Mouse (Mus musculus) lung, embryonic 16.5 days (tissue): ENCODE data around the gene Ly6g6c. TPM values are rescaled to one million over a fixed set of nuclear protein-coding genes. Genes with fewer than 3 reads are reported as not detected.

Experiments
- ATAC-seq: fragments of 200-750 bp; cut with Nextera tagmentation; 2 replicates; pipeline ENCODE4 v1.8.0; 2017; ENCODE audit warnings: low read depth, mild to moderate bottlenecking, moderate library complexity
- H3K27ac ChIP-seq: fragments of 300-500 bp; sonication (generic); 2 replicates; pipeline ENCODE4 v1.5.1; 2014; ENCODE audit warnings: mild to moderate bottlenecking, control low read depth, low read length
- H3K27me3 ChIP-seq: fragments of 300-500 bp; sonication (generic); 2 replicates; pipeline ENCODE4 v1.6.1; 2014; ENCODE audit warnings: low read depth, low read length, mixed read lengths; ENCODE audit not compliant: control insufficient read depth, insufficient read depth
- H3K36me3 ChIP-seq: fragments of 300-500 bp; sonication (generic); 2 replicates; pipeline ENCODE4 v1.6.1; 2014; ENCODE audit warnings: low read length; ENCODE audit not compliant: control insufficient read depth, insufficient read depth
- H3K4me1 ChIP-seq: fragments of 300-500 bp; sonication (generic); replicated peaks from 2 replicates; pipeline ENCODE4 v1.6.1; 2014; ENCODE audit warnings: low read length, mixed read lengths; ENCODE audit not compliant: control insufficient read depth, insufficient read depth
- H3K4me2 ChIP-seq: fragments of 300-500 bp; sonication (generic); 2 replicates; pipeline ENCODE4 v1.6.1; 2014; ENCODE audit warnings: low read depth, low read length, control low read depth
- H3K4me3 ChIP-seq: fragments of 300-500 bp; sonication (generic); 2 replicates; pipeline ENCODE4 v1.5.1; 2014; ENCODE audit warnings: mild to moderate bottlenecking, low read length, control low read depth
- H3K9ac ChIP-seq: fragments of 300-500 bp; sonication (generic); 2 replicates; pipeline ENCODE4 v1.6.1; 2014; ENCODE audit warnings: low read length, control low read depth
- H3K9me3 ChIP-seq: fragments of 300-500 bp; sonication (generic); 2 replicates; pipeline ENCODE4 v1.6.1; 2016; ENCODE audit warnings: low read length; ENCODE audit not compliant: control insufficient read depth
- WGBS: fragments of 180-500 bp; shearing (Covaris S2); extraction: QIAGEN DNeasy Blood & Tissue Kit; methylation state at CpG from one replicate; pipeline ENCODE4 v1.1.7; 2014; 5-methylcytosine and 5-hydroxymethylcytosine counted together
- polyA plus RNA-seq: library from polyadenylated mRNA; unstranded; fragments of >200 nt; fragmentation: Nextera tagmentation; extraction: Ambion mirVana; gene quantifications from 2 replicates; pipeline ENCODE4 v1.2.1, GENCODE M21; 2015

The Ly6g6c gene
- 0.53 and 0.97 TPM in 2 replicates for polyA plus RNA-seq

DNA sequence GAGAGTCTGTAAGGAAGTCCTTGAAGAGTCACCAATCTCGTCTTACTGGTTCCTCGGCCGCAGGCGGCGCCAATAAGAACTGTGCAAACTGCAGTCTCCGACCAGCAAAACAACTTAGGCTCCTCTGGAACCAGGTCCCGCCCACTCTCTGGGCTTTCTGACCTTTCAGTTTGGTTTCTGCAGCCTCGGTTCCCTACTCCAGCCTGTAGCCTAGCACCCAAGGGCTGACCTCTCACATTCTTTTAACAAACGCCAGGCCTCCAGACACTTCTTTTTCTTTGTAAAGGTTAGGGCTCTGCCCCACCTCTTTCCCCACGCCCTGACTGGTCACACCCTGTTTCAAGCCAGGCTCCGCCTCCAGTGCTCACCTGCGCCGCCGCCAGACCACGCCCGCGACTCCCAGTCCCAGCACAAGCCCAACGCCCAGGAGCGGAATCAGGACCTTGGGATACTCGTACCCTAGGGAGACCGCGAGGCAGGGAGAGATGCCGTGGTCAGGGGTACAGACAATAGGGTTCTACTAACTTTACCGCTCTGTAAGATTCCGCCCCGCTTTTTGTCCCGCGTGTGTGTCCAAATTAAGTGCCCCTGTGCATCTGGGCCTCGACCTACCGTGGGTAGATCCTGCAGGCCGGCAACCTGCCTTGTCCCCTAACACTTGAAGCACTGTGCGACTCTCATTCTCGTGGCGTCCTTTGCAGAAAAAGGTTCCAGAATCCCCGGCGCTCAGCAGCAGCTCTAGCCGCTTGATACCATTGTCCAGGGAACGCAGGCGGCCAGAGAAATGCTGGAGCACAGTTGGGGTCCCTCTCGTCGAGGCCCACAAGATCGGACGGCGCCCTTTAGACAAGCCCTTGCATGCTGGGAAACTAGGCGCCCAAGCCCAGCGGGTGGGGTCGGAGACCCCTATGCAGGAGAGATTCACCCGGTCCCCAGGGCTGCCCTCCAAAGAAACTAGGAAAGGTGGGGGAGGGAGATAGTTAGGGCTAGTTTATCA, at the start of gene Ly6g6c:
Ly6g6c (plus strand) TSS at position 438 of the 997 bp plus-strand sequence.
- Histone ChIP-seq H3K4me3 (peak within 1 kb of the TSS; percentile 43), H3K4me1 (peaks cover 31% of the 10 kb centered on the region), H3K36me3 (peaks cover 22% of the 10 kb centered on the region), H3K9ac (peak within 1 kb of the TSS; percentile 61), H3K27me3 (no peaks in the 10 kb centered on the region), H3K27ac (peak within 1 kb of the TSS; percentile 94), H3K9me3 (no peaks in the 10 kb centered on the region), H3K4me2 (peak within 1 kb of the TSS; percentile 70)
- ATAC-seq, result peak; percentile 88
- 2% methylated on average over 48 of the region's 48 CpGs for WGBS

DNA sequence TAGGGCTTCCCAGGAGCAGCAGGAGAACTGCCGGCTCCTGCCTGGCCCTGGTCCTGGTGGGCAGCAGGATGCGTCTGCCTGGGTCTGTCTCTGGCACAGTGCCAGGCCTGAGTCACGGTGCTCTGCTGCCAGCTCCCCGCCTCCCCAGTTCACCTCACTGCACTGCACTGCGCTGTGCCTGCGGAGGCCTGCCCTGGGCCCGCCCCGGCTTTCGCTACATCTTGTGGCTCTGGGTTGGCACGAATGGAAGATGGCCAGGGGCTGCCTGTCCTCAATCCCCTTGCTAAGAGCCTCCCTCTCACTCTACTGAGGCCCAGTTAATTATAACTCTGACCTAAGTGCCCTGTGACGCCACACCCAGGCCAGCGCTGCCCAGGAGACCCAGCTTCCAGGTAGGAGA, 48.8 kb upstream of the Ly6g6c start, which contains the start of gene Vwa7:
Vwa7 (plus strand) TSS at position 204 of the 400 bp plus-strand sequence.
- Histone ChIP-seq H3K4me2 (no peak within 1 kb of the TSS), H3K9me3 (no peaks in the 10 kb centered on the region), H3K27me3 (no peaks in the 10 kb centered on the region), H3K4me3 (no peak within 1 kb of the TSS), H3K36me3 (peaks cover 45% of the 10 kb centered on the region), H3K9ac (no peak within 1 kb of the TSS), H3K27ac (no peak within 1 kb of the TSS), H3K4me1 (no peaks in the 10 kb centered on the region; the same call in 1 of the 2 replicates)
- 60% methylated on average over 12 of the region's 12 CpGs for WGBS
- ATAC-seq, result peak; percentile 16; the same call in 1 of the 2 replicates

DNA sequence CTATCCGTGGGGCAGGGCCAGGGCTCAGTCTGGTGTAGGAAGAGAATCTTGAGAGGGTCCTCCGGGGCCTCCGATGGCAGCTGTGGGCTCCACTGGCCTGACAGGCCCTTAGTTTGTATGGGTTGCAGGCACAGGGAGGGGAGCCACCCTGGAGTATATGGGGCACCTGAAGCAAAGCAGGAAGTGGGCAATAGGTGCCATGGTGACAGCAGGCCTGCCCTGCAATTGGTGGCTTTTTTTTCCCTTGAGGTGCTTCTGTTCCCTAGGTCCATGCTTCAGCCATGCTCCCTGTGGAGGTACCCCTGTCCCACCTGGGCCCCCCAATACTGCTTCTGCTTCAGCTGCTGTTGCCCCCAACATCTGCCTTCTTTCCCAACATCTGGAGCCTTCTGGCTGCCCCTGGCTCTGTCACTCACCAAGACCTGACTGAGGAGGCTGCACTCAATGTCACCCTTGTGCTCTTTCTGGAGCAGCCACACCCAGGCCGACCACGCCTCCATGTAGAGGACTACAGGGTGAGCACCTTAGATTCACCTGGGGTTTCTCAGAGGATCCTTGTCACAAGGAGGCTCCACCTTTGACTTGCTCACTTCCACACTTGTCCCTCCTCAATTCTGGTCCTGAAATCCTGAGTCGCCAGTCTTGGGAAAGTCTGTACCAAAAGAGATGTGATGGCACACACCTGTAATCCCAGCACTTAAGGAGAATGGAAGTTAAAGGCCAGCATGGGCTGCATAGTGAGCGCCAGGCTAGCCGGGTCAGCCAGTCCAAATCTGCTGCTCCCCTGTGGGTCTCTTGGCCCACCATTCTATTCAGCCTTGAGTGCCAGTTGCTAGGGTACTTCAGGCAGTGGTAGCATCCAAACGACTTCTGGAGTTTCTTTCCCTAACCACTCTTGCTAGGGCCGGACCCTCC, 48.1 kb upstream of the Ly6g6c start:
- Histone ChIP-seq H3K27me3 (no peaks in the 10 kb centered on the region), H3K4me2 (no peak overlapping the region), H3K9ac (no peak overlapping the region), H3K27ac (no peak overlapping the region), H3K4me3 (no peak overlapping the region), H3K36me3 (peaks cover 38% of the 10 kb centered on the region), H3K4me1 (no peaks in the 10 kb centered on the region; the same call in 1 of the 2 replicates), H3K9me3 (no peaks in the 10 kb centered on the region)
- WGBS, result 70% methylated on average over 10 of the region's 10 CpGs
- ATAC-seq, result no peak

DNA sequence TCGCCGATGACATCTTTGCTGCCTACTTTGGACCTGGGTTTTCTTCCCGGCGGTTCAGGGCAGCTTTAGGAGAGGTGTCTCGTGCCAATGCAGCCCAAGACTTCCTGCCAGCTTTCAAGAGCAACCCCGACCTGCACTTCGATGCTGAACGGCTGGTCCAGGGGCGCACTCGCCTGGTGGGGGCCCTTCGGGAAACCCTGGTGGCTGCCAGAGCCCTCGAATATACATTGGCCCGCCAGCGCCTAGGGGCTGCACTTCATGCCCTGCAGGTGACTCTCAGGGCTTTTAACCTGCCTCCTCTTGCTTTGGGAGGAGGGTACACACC, 47.5 kb upstream of the Ly6g6c start:
- Histone ChIP-seq H3K36me3 (peaks cover 32% of the 10 kb centered on the region), H3K27me3 (no peaks in the 10 kb centered on the region), H3K4me3 (no peak overlapping the region), H3K4me1 (no peaks in the 10 kb centered on the region; the same call in 1 of the 2 replicates), H3K27ac (no peak overlapping the region), H3K4me2 (no peak overlapping the region), H3K9me3 (no peaks in the 10 kb centered on the region), H3K9ac (no peak overlapping the region)
- 59% methylated on average over 14 of the region's 14 CpGs for WGBS
- no peak for ATAC-seq

DNA sequence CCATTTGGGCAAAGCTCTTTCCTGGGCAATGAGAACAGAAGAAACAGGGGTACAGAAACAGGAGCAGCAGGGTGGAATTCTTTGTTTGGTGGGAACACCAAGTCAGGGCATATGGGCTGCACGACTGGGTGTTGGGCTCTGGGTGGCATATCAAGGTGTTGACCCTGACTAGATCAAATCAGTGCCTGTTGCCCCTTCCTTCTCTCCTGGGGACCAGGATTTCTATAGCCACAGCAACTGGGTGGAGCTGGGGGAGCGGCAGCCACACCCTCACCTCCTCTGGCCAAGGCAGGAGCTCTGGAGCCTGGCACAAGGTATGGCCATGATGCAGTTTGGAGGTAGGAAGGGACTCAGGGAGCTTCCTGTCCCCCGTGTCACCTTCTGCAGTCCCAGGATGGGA, 47.0 kb upstream of the Ly6g6c start:
- Histone ChIP-seq H3K27ac (no peak overlapping the region), H3K9me3 (no peaks in the 10 kb centered on the region), H3K4me1 (no peaks in the 10 kb centered on the region; the same call in 1 of the 2 replicates), H3K9ac (no peak overlapping the region), H3K4me2 (no peak overlapping the region), H3K27me3 (no peaks in the 10 kb centered on the region), H3K36me3 (peaks cover 28% of the 10 kb centered on the region), H3K4me3 (no peak overlapping the region)
- WGBS, result 72% methylated on average over 3 of the region's 3 CpGs
- ATAC-seq, result no peak

DNA sequence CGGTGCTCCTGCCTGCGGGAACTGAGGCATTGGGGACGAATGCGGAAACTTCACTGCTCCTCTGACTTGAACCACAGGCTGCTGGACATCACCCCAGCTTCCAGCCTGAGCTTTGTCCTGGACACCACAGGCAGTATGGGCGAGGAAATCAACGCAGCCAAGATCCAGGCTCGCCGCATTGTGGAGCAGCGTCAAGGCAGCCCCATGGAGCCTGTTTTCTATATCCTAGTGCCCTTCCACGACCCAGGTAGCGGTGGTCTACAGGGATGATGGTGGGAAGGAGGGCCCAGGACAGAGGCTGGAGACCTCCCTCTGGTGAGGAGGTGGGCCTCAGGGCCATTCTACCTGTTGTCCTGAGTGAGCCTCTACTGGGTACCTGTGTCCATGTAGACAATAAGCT, 45.3 kb upstream of the Ly6g6c start:
- WGBS, result 80% methylated on average over 11 of the region's 11 CpGs
- no peaks in the 10 kb centered on the region for H3K27me3 ChIP-seq
- H3K36me3 ChIP-seq, result peaks cover 11% of the 10 kb centered on the region
- H3K4me3 ChIP-seq, result no peak overlapping the region
- no peak overlapping the region for H3K9ac ChIP-seq
- peaks cover under 1% of the 10 kb centered on the region; the same call in 1 of the 2 replicates for H3K4me1 ChIP-seq
- no peak overlapping the region for H3K4me2 ChIP-seq
- H3K27ac ChIP-seq, result no peak overlapping the region
- no peaks in the 10 kb centered on the region for H3K9me3 ChIP-seq
- no peak for ATAC-seq

DNA sequence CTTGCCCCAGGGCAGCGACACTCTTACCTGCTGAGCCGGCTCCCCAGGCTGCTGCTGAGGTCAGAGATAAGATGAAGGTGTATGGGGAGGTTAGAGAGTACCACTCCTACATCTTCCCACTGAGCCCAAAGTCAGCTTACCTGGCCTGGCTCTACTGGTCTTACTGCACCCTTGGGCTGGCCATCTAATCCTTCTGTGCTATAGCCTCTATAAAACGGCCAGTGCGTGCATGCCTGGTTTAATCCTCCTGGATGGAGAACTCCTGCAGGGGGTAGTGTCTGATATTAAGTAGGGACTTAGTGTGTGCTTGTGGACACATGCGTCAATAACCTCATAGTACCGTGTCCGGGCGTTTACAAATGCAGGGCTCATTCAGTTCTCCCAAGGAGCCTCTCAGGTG, 44.6 kb upstream of the Ly6g6c start:
- Histone ChIP-seq H3K27me3 (no peaks in the 10 kb centered on the region), H3K9me3 (no peaks in the 10 kb centered on the region), H3K4me2 (no peak overlapping the region), H3K27ac (no peak overlapping the region), H3K36me3 (peaks cover 6% of the 10 kb centered on the region; the same call in 1 of the 2 replicates), H3K4me1 (peaks cover 2% of the 10 kb centered on the region; the same call in 1 of the 2 replicates), H3K9ac (no peak overlapping the region), H3K4me3 (no peak overlapping the region)
- whole genome bisulfite sequencing, result 82% methylated on average over 8 of the region's 8 CpGs
- no peak for ATAC-seq

DNA sequence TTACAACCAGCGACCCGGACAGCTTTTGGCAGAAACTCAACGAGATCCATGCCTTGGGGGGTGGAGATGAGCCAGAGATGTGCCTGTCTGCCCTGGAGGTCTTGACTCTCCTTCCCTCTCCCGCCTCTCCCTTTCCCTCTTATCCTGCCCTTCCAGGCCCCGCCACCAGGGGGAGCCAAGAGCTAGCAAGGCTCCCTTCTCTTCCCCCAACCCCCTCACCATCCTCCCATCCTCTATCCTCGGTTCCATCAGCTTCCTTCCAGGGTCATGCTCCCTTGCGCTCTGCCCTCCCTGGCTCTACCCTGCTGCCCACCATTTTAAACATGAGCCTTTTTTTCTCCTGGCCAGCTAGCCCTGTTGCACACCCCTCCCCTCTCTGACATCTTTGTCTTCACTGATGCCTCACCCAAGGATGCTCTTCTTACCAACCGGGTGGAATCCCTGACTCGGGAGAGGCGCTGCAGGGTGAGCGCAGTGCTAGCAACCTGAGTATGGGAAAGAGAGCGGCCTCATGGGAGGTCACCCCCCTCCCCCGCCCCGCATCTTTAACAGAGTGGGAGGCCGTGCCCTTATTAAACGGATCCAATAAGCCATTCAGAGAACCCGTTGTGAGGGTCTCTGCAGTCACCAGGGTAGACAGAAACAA, 43.9 kb upstream of the Ly6g6c start:
- ATAC-seq, result peak; percentile 59
- H3K27me3 ChIP-seq, result no peaks in the 10 kb centered on the region
- no peak overlapping the region for H3K4me2 ChIP-seq
- 11% methylated on average over 17 of the region's 17 CpGs for WGBS
- H3K27ac ChIP-seq, result peak overlapping the region; percentile 78
- peaks cover 2% of the 10 kb centered on the region; the same call in 1 of the 2 replicates for H3K4me1 ChIP-seq
- no peak overlapping the region for H3K9ac ChIP-seq
- peaks cover under 1% of the 10 kb centered on the region; the same call in 1 of the 2 replicates for H3K36me3 ChIP-seq
- no peaks in the 10 kb centered on the region for H3K9me3 ChIP-seq
- no peak overlapping the region for H3K4me3 ChIP-seq
